ENCODE assay signal across 21 mouse cellular contexts in the genomic region with DNA sequence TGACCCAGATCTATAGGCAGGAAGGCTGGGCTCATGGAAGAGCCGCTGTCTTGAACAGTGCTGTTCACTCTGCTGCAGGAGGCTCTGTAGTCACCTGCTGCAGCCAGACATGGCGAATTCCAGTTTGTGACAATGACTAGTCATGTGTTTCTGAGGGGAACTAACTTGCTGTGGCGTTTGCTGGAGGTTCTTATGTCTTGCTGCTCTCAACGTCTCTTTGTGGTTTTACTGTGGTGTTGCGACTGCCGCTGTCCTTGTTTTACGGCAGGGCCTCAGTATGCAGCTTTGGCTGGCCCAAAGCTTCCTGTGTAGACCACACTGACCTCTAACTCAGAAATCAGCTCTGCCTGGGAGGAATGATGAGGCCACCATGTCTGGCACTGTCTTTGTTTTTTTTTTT. TPM values are rescaled to one million over a fixed set of nuclear protein-coding genes. Genes with fewer than 3 reads are reported as not detected.
DNase-seq lines count a peak whose midpoint lies in the region; ATAC-seq and TF ChIP-seq lines count a peak whose summit lies in the region.
"Had no signal": no experiment of that assay in that cellular context is flagged by ENCODE, and none has a peak within 500 bp of the region (broad histone marks: within the 10 kb centered on the region; RNA-seq: fewer than 3 reads in every experiment).

No protein-coding gene starts in this region.

- no peaks in the 10 kb centered on the region for H3K9me3 ChIP-seq in liver, embryonic 11.5 days (ENCODE audit: control insufficient read depth, low read length)
- H3K9me3 ChIP-seq in CH12.LX (replicated peaks; ENCODE audit: low read length): no peaks in the 10 kb centered on the region
- no peaks in the 10 kb centered on the region for H3K9me3 ChIP-seq in liver, embryonic 15.5 days (replicated peaks)
- H3K9me3 ChIP-seq: embryonic facial prominence, embryonic 12.5 days; heart, embryonic 13.5 days; hindbrain, embryonic 10.5 days; limb, embryonic 12.5 days; lung, embryonic 15.5 days; stomach, embryonic 15.5 days had no signal

- H3K36me3 ChIP-seq in liver, embryonic 11.5 days (ENCODE audit: control insufficient read depth, insufficient read depth, low read length): peaks cover 14% of the 10 kb centered on the region; the same call in 1 of the 2 replicates
- peaks cover 70 to 94% of the 10 kb centered on the region in 2 experiments for H3K36me3 ChIP-seq in CH12.LX (replicated peaks in 1 of 2; ENCODE audit: control insufficient read depth in 1 of 2, insufficient read depth in 1 of 2, low read length in 1 of 2)
- H3K36me3 ChIP-seq in liver, embryonic 15.5 days (replicated peaks): peaks cover 22% of the 10 kb centered on the region; the same call in 1 of the 2 replicates

- peak; percentile 14 for DNase-seq in liver
- no peak for DNase-seq in liver, embryonic 11.5 days (ENCODE audit: low spot score)
- peak; percentile 80 for DNase-seq in CH12.LX (ENCODE audit: extremely low read depth)
- DNase-seq in natural killer cell, adult 2 months (ENCODE audit: low spot score in 2 of 2): peak; percentile 56 to 67
- DNase-seq in kidney, postnatal 10 days: no peak
- DNase-seq in gastrocnemius, postnatal 4 days (ENCODE audit: low spot score in 2 of 2): no peak
- DNase-seq in heart, adult 8-10 months (ENCODE audit: low spot score): no peak
- DNase-seq: adrenal gland, adult 2 months; cerebellum, postnatal 10 days; gastrocnemius, postnatal 14 days; kidney, adult 9 months; midbrain, embryonic 14.5 days; thymus, postnatal 14 days had no signal

- H3K27ac ChIP-seq in liver, embryonic 11.5 days (ENCODE audit: low read depth, low read length): no peak overlapping the region
- H3K27ac ChIP-seq in CH12.LX (ENCODE audit: insufficient read depth, low read depth): peak overlapping the region; percentile 88
- H3K27ac ChIP-seq in liver, embryonic 15.5 days (replicated peaks): no peak overlapping the region
- H3K27ac ChIP-seq: embryonic facial prominence, embryonic 12.5 days; hindbrain, embryonic 10.5 days; lung, embryonic 15.5 days; stomach, embryonic 15.5 days had no signal

- peaks cover 50% of the 10 kb centered on the region for H3K79me2 ChIP-seq in CH12.LX (replicated peaks; ENCODE audit: control insufficient read depth, extremely low read depth, insufficient read depth, poor library complexity, severe bottlenecking)

- no peak overlapping the region for H3K9ac ChIP-seq in liver, embryonic 11.5 days (ENCODE audit: low read depth, low read length)
- H3K9ac ChIP-seq in CH12.LX (ENCODE audit: insufficient read depth, low read depth): no peak overlapping the region
- H3K9ac ChIP-seq in liver, embryonic 15.5 days: no peak overlapping the region
- H3K9ac ChIP-seq: embryonic facial prominence, embryonic 12.5 days; limb, embryonic 12.5 days; lung, embryonic 15.5 days; stomach, embryonic 15.5 days had no signal

- no peak overlapping the region for H3K4me3 ChIP-seq in liver, embryonic 11.5 days (ENCODE audit: low read depth, low read length)
- H3K4me3 ChIP-seq in CH12.LX (replicated peaks in 1 of 3; ENCODE audit: low read depth in 2 of 3, low read length in 2 of 3, poor library complexity in 1 of 3): no peak overlapping the region
- no peak overlapping the region for H3K4me3 ChIP-seq in liver, embryonic 15.5 days (replicated peaks)
- H3K4me3 ChIP-seq: embryonic facial prominence, embryonic 12.5 days; heart, embryonic 13.5 days; hindbrain, embryonic 10.5 days; limb, embryonic 12.5 days; lung, embryonic 15.5 days; stomach, embryonic 15.5 days had no signal

- WGBS in liver, embryonic 11.5 days: 59% methylated on average over 7 of the region's 7 CpGs
- 51% methylated on average over 7 of the region's 7 CpGs for WGBS in liver, embryonic 15.5 days (ENCODE audit: insufficient replicate concordance)

- ATAC-seq in liver, embryonic 11.5 days (replicated peaks; ENCODE audit: low FRiP score): no peak
- ATAC-seq in liver, embryonic 15.5 days (ENCODE audit: insufficient read depth): peak; percentile 23; the same call in 1 of the 2 replicates
- ATAC-seq: inflammation-experienced regulatory T-cells, adult 6 months had no signal

- no peak; the same call in 1 of the 2 replicates for TF ChIP-seq RAD21 in CH12.LX (IDR thresholded peaks at IDR 0.05; ENCODE audit: low read depth, low read length)

- in situ Hi-C loops in CH12.LX (cut with MboI; ENCODE audit: low pct_ligation_motif_present, low pct_unique_long_range_greater_than_20kb, low sequenced_read_pairs): no loop called here

- H3K4me2 ChIP-seq in liver, embryonic 11.5 days: no peak overlapping the region
- no peak overlapping the region for H3K4me2 ChIP-seq in CH12.LX (ENCODE audit: insufficient read depth, low read depth, poor library complexity, severe bottlenecking)
- H3K4me2 ChIP-seq in liver, embryonic 15.5 days: no peak overlapping the region
- H3K4me2 ChIP-seq: embryonic facial prominence, embryonic 12.5 days; heart, embryonic 13.5 days; limb, embryonic 12.5 days; lung, embryonic 15.5 days; stomach, embryonic 15.5 days had no signal

- TF ChIP-seq POLR2A in CH12.LX (IDR thresholded peaks at IDR 0.05; ENCODE audit: low read depth, low read length): no peak; the same call in 1 of the 2 replicates

- TF ChIP-seq CTCF in CH12.LX (conservative IDR thresholded peaks at IDR 0.05 in 1 of 2, IDR thresholded peaks at IDR 0.05 in 1 of 2; ENCODE audit: low read depth in 2 of 2, low read length in 2 of 2): no peak

- H3K27me3 ChIP-seq in liver, embryonic 11.5 days (replicated peaks; ENCODE audit: control insufficient read depth, insufficient read depth, low read length): no peaks in the 10 kb centered on the region
- H3K27me3 ChIP-seq in CH12.LX (replicated peaks): no peaks in the 10 kb centered on the region
- H3K27me3 ChIP-seq in liver, embryonic 15.5 days: no peaks in the 10 kb centered on the region
- H3K27me3 ChIP-seq: embryonic facial prominence, embryonic 12.5 days; limb, embryonic 12.5 days; lung, embryonic 15.5 days; stomach, embryonic 15.5 days had no signal

- dilution Hi-C loops in CH12.LX (cut with MboI; ENCODE audit: extremely low pct_ligation_motif_present, extremely low pct_unique_long_range_greater_than_20kb, low sequenced_read_pairs): no loop called here

- peaks cover 4% of the 10 kb centered on the region for H3K4me1 ChIP-seq in liver, embryonic 11.5 days (replicated peaks; ENCODE audit: control insufficient read depth, insufficient read depth, low read length)
- H3K4me1 ChIP-seq in CH12.LX (ENCODE audit: control insufficient read depth in 1 of 2, insufficient read depth in 2 of 2): peaks cover 39 to 96% of the 10 kb centered on the region in 2 experiments
- H3K4me1 ChIP-seq in liver, embryonic 15.5 days (replicated peaks): peaks cover 13% of the 10 kb centered on the region; the same call in 1 of the 2 replicates
- H3K4me1 ChIP-seq: embryonic facial prominence, embryonic 12.5 days; limb, embryonic 12.5 days; lung, embryonic 15.5 days; stomach, embryonic 15.5 days had no signal

- peak; percentile 50; the same call in 1 of the 2 replicates for TF ChIP-seq EP300 in CH12.LX (IDR thresholded peaks at IDR 0.05; ENCODE audit: low read length)

TF ChIP-seq in CH12.LX, 34 proteins besides CTCF, POLR2A, EP300 and RAD21:
- TF ChIP-seq E2F4 (IDR thresholded peaks at IDR 0.05; ENCODE audit: insufficient replicate concordance, low read depth, low read length): no peak
- TF ChIP-seq SIN3A (IDR thresholded peaks at IDR 0.05; ENCODE audit: low read length): peak; percentile 54; the same call in 1 of the 2 replicates
- no peak for TF ChIP-seq CHD2 (IDR thresholded peaks at IDR 0.05; ENCODE audit: low read length)
- no peak; the same call in 1 of the 2 replicates for TF ChIP-seq TCF12 (IDR thresholded peaks at IDR 0.05; ENCODE audit: low read depth, low read length)
- TF ChIP-seq IRF4 (IDR thresholded peaks at IDR 0.05; ENCODE audit: low read depth, low read length): peak; percentile 37; the same call in 1 of the 2 replicates
- TF ChIP-seq ETS1 (conservative IDR thresholded peaks at IDR 0.05; ENCODE audit: low read depth, low read length): peak; percentile 68
- TF ChIP-seq MEF2A (IDR thresholded peaks at IDR 0.05; ENCODE audit: borderline replicate concordance, low read depth, low read length): peak; percentile 67; the same call in 1 of the 2 replicates
- no peak for TF ChIP-seq NELFE (IDR thresholded peaks at IDR 0.05; ENCODE audit: low read depth, low read length)
- peak; percentile 48; the same call in 1 of the 2 replicates for TF ChIP-seq MYC (IDR thresholded peaks at IDR 0.05; ENCODE audit: low read depth, low read length)
- TF ChIP-seq BHLHE40 (IDR thresholded peaks at IDR 0.05; ENCODE audit: low read depth, low read length): peak; percentile 58
- no peak for TF ChIP-seq ZMIZ1 (IDR thresholded peaks at IDR 0.05; ENCODE audit: low read depth, low read length)
- 0 out of 2 replicates have a peak, but pooled peaks have one; percentile 11 for TF ChIP-seq MAFK (IDR thresholded peaks at IDR 0.05; ENCODE audit: insufficient replicate concordance, low read length)
- TF ChIP-seq GABPA (IDR thresholded peaks at IDR 0.05; ENCODE audit: insufficient replicate concordance, low read depth, low read length): no peak
- TF ChIP-seq USF2 (conservative IDR thresholded peaks at IDR 0.05; ENCODE audit: low read depth, low read length): no peak
- TF ChIP-seq RCOR1 (conservative IDR thresholded peaks at IDR 0.05; ENCODE audit: low read depth, low read length): 0 out of 2 replicates have a peak, but pooled peaks have one; percentile 23
- peak; percentile 44; the same call in 1 of the 2 replicates for TF ChIP-seq HCFC1 (IDR thresholded peaks at IDR 0.05; ENCODE audit: low read depth, low read length)
- no peak for TF ChIP-seq TBP (conservative IDR thresholded peaks at IDR 0.05; ENCODE audit: low read depth, low read length)
- TF ChIP-seq CHD1 (IDR thresholded peaks at IDR 0.05; ENCODE audit: low read depth, low read length): no peak
- TF ChIP-seq ZNF384 (IDR thresholded peaks at IDR 0.05; ENCODE audit: low read depth, low read length): peak; percentile 76

RNA-seq across cellular contexts. Expression of a gene that starts 48.9 kb away (rescaled TPM):
- polyA plus RNA-seq in liver, embryonic 11.5 days (2014; fragmentation: Nextera tagmentation; extraction: Ambion mirVana): 19.6 and 25.3 TPM in 2 replicates
- total RNA-seq in CH12.LX (2012; rRNA removed): 296 and 297 TPM in 2 replicates
- 398 and 409 TPM in 2 replicates for total RNA-seq in CH12.LX (2014; rRNA removed)
- polyA plus RNA-seq in CH12.LX (2012; ENCODE audit: insufficient read length, low read depth): 370 and 388 TPM in 2 replicates
- 7.8 and 9.0 TPM in 2 replicates for polyA plus RNA-seq in liver, embryonic 15.5 days (2015; fragmentation: Nextera tagmentation; extraction: Ambion mirVana)
- total RNA-seq in gastrocnemius, postnatal 4 days (2021): 10 to 100 TPM; 17.9 to 20.0 TPM
- total RNA-seq in heart, adult 8-10 months (2022): 10 to 100 TPM; 11.0 to 13.4 (median 12.0) TPM

Comparison
In these comparisons a context has a peak if more than half of its experiments do, and no peak if none do; other contexts are left out.
1. DNase-seq: peak in liver (single experiment), CH12.LX (single experiment) and natural killer cell, adult 2 months (2 of 2); none in liver, embryonic 11.5 days (single experiment), kidney, postnatal 10 days (single experiment), gastrocnemius, postnatal 4 days (0 of 2) and heart, adult 8-10 months (single experiment).
2. RNA of a gene that starts 48.9 kb away (total RNA-seq): 296 to 409 TPM in CH12.LX; 17.9 to 20.0 TPM in gastrocnemius, postnatal 4 days and 11.0 to 13.4 TPM in heart, adult 8-10 months; every median in the first group is over 10 times any median in the second.